Mouse (Mus musculus) splenic B cell, adult 2 months (primary cell): Measurements from ENCODE around the gene Defa28.
"Not testable (repeated sequence)": the region's sequence is repeated elsewhere in the genome, so short reads cannot be mapped to it uniquely, and the experiment has no call there.

Experiments used
- DNase-seq: peaks from one replicate; pipeline ENCODE4 v3.0.0-alpha.2; 2011; ENCODE audit warnings: low read depth, low spot score
- H3K27me3 ChIP-seq: 2 replicates; pipeline ENCODE4 v1.6.1; 2012; ENCODE audit warnings: mild to moderate bottlenecking, low read length, moderate library complexity, mixed read lengths; ENCODE audit not compliant: control insufficient read depth, poor library complexity, insufficient read depth, severe bottlenecking
- H3K36me3 ChIP-seq: 2 replicates; pipeline ENCODE4 v1.6.1; 2012; ENCODE audit warnings: mild to moderate bottlenecking, low read length, moderate library complexity, mixed read lengths; ENCODE audit not compliant: control insufficient read depth, poor library complexity, insufficient read depth, severe bottlenecking

Defa28 gene

GRCm38 (mm10) chr8:21582706-21583105 is at the start of gene Defa28:
Gene Defa28 (plus strand): TSS chr8:21583006.
- not testable (repeated sequence) for H3K36me3 ChIP-seq, DNase-seq, H3K27me3 ChIP-seq

DNA sequence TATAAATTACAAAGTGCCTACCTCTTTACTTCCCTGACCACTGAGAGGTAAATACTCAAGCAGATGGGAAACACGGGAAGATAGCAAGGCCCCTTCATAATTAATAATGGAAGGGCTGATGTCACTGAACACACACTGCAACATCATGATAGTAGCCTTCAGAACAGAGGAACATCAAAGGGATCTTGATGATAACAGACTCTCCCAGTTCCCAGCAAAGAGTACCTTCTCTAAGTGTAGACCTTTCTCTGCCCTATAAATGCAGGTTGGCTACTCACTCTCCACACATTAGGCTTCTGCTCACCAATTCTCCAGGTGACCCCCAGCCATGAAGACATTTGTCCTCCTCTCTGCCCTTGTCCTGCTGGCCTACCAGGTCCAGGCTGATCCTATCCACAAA is 17.7 kb upstream of the Defa28 start, which contains the start of gene Defa37:
Defa37 (plus strand) TSS at position 301 of the 400 bp plus-strand sequence.
- not testable (repeated sequence) for DNase-seq

GRCm38 (mm10) chr8:21594408-21594807 is 11.6 kb downstream of the Defa28 start, which contains the start of gene Gm7861:
Gene Gm7861 (minus strand): TSS chr8:21594508.
- not testable (repeated sequence) for H3K27me3 ChIP-seq, DNase-seq, H3K36me3 ChIP-seq

More for the DNA sequence above, 17.7 kb upstream of the Defa28 start, which contains the start of gene Defa37:
- H3K27me3 ChIP-seq, H3K36me3 ChIP-seq: not testable (repeated sequence)

DNA sequence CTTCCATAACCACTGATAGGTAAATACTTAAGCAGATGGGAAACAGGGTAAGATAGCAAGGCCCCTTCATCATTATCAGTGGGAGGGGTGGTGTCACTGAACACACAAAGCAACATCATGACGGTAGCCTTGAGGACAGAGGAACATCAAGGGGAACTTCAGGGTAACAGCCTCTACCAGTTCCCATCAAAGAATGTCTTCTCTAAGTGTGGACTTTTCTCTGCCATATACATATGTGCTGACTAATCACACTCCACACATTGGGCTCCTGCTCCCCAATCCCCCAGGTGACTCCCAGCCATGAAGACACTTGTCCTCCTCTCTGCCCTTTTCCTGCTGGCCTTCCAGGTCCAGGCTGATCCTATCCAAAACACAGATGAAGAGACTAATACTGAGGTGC is 35.1 kb downstream of the Defa28 start, which contains the start of gene Defa26:
Defa26 (plus strand) TSS at position 301 of the 400 bp plus-strand sequence.
- H3K36me3 ChIP-seq, DNase-seq, H3K27me3 ChIP-seq: not testable (repeated sequence)
